Mouse (Mus musculus) kidney, embryonic 14.5 days (tissue): Measurements from ENCODE around the gene Snx19. TPM values are rescaled to one million over a fixed set of nuclear protein-coding genes. Genes with fewer than 3 reads are reported as not detected.

Source experiments
- ATAC-seq: fragments of 200-750 bp; cut with Nextera tagmentation; 2 replicates; pipeline ENCODE4 v1.8.0; 2017; ENCODE audit warnings: moderate number of reproducible peaks, mild to moderate bottlenecking, moderate TSS enrichment, moderate library complexity; ENCODE audit not compliant: low FRiP score, low TSS enrichment
- H3K27ac ChIP-seq: fragments of 300-500 bp; sonication (generic); 2 replicates; pipeline ENCODE4 v1.5.1; 2014; ENCODE audit warnings: low read depth, mild to moderate bottlenecking, low read length, moderate library complexity, mixed read lengths
- H3K27me3 ChIP-seq: fragments of 300-500 bp; sonication (generic); 2 replicates; pipeline ENCODE4 v1.6.1; 2014; ENCODE audit warnings: mild to moderate bottlenecking, low read length; ENCODE audit not compliant: control insufficient read depth, insufficient read depth
- H3K36me3 ChIP-seq: fragments of 300-500 bp; sonication (generic); 2 replicates; pipeline ENCODE4 v1.6.1; 2014; ENCODE audit warnings: low read length, mixed read lengths; ENCODE audit not compliant: control insufficient read depth, insufficient read depth
- H3K4me1 ChIP-seq: fragments of 300-500 bp; sonication (generic); 2 replicates; pipeline ENCODE4 v1.6.1; 2014; ENCODE audit warnings: low read length, mixed read lengths; ENCODE audit not compliant: control insufficient read depth, insufficient read depth
- H3K4me2 ChIP-seq: fragments of 300-500 bp; sonication (generic); replicated peaks from 2 replicates; pipeline ENCODE4 v1.6.1; 2014; ENCODE audit warnings: low read depth, mild to moderate bottlenecking, low read length
- H3K4me3 ChIP-seq: fragments of 300-500 bp; sonication (generic); 2 replicates; pipeline ENCODE4 v1.5.1; 2014; ENCODE audit warnings: mild to moderate bottlenecking, low read length
- H3K9ac ChIP-seq: fragments of 300-500 bp; sonication (generic); 2 replicates; pipeline ENCODE4 v1.6.1; 2014; ENCODE audit warnings: low read depth, mild to moderate bottlenecking, low read length, moderate library complexity
- H3K9me3 ChIP-seq: fragments of 300-500 bp; sonication (generic); 2 replicates; pipeline ENCODE4 v1.6.1; 2016; ENCODE audit warnings: low read length; ENCODE audit not compliant: control insufficient read depth
- WGBS: fragments of 180-500 bp; shearing (Covaris S2); extraction: QIAGEN DNeasy Blood & Tissue Kit; methylation state at CpG from one replicate; pipeline ENCODE4 v1.1.7; 2014; 5-methylcytosine and 5-hydroxymethylcytosine counted together
- polyA plus RNA-seq: library from polyadenylated mRNA; unstranded; fragments of >200 nt; fragmentation: Nextera tagmentation; extraction: Ambion mirVana; gene quantifications from 2 replicates; pipeline ENCODE4 v1.2.1, GENCODE M21; 2014

The Snx19 gene
- polyA plus RNA-seq, 1 experiment from 2014 or later, result 23.4 TPM

- Histone ChIP-seq H3K4me2 (no peak overlapping the region), H3K4me1 (no peaks in the 10 kb centered on the region), H3K4me3 (no peak overlapping the region), H3K27me3 (no peaks in the 10 kb centered on the region), H3K27ac (no peak overlapping the region), H3K9me3 (no peaks in the 10 kb centered on the region), H3K9ac (no peak overlapping the region), H3K36me3 (peaks cover 20% of the 10 kb centered on the region; the same call in 1 of the 2 replicates)
- WGBS, result 49% methylated on average over 8 of the region's 8 CpGs
- no peak for ATAC-seq
Observed at GRCm38 (mm10) chr9:30460501-30460900, 33.6 kb downstream of the Snx19 start.

DNA sequence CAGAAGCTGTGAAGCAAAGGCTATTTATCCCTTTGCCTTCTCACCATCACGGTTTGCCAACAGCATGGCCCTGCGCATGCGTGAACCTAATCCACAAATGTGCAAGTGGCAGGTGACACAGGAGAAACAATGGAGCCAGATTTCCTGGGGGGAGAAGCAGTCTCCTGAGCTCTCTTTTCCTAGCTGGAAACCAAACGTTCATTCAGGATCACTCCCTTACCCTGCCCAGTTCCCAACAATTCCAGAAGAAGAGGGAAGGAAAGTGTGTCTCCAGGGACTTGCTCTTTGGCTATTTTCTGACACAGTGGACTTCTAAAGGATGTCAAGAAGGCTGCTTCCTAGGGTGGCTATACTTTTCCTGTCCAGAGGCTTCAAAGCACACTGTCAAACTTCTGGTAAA lies 37.8 kb downstream of the Snx19 start:
- Histone ChIP-seq H3K36me3 (peaks cover 20% of the 10 kb centered on the region; the same call in 1 of the 2 replicates), H3K4me2 (no peak overlapping the region), H3K4me3 (no peak overlapping the region), H3K9me3 (no peaks in the 10 kb centered on the region), H3K27ac (no peak overlapping the region), H3K9ac (no peak overlapping the region), H3K4me1 (no peaks in the 10 kb centered on the region), H3K27me3 (no peaks in the 10 kb centered on the region)
- no peak for ATAC-seq
- 82% methylated on average over 4 of the region's 4 CpGs for WGBS

GRCm38 (mm10) chr9:30480043-30480442 lies 53.1 kb downstream of the Snx19 start:
- no peak for ATAC-seq
- H3K27me3 ChIP-seq, result no peaks in the 10 kb centered on the region
- H3K4me2 ChIP-seq, result no peak overlapping the region
- H3K27ac ChIP-seq, result no peak overlapping the region
- no peak overlapping the region for H3K9ac ChIP-seq
- H3K4me3 ChIP-seq, result no peak overlapping the region
- no peaks in the 10 kb centered on the region for H3K9me3 ChIP-seq
- H3K4me1 ChIP-seq, result no peaks in the 10 kb centered on the region
- 53% methylated on average over 4 of the region's 4 CpGs for WGBS
- no peaks in the 10 kb centered on the region for H3K36me3 ChIP-seq

DNA sequence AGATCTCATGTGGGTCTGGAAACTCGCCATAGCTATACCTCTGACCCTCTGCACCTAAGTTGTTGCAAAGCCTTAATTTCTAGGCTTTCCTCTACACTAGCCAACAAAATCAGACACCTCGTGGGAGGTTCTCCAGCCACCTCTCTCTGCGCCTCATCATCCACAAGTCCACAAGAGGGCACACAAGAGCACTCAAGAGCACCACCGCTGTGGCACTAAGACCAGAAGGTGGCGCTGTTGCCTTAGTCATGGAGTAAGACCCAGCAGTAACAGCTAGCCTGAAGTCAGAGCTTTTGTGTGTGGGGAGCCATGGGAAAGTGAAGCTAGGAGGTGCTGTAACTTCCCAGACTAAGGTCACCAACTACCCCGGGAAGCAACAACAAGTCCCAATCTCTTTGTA lies 53.6 kb downstream of the Snx19 start:
- peak; percentile 92 for ATAC-seq
- no peak overlapping the region for H3K4me2 ChIP-seq
- no peak overlapping the region for H3K27ac ChIP-seq
- under 1% methylated on average over 6 of the region's 6 CpGs for WGBS
- H3K9me3 ChIP-seq, result no peaks in the 10 kb centered on the region
- no peaks in the 10 kb centered on the region for H3K27me3 ChIP-seq
- no peaks in the 10 kb centered on the region for H3K36me3 ChIP-seq
- H3K4me1 ChIP-seq, result no peaks in the 10 kb centered on the region
- no peak overlapping the region for H3K4me3 ChIP-seq
- H3K9ac ChIP-seq, result no peak overlapping the region

- WGBS, result 96% methylated on average over 4 of the region's 4 CpGs
- H3K9ac ChIP-seq, result no peak overlapping the region
- H3K4me2 ChIP-seq, result no peak overlapping the region
- H3K4me3 ChIP-seq, result no peak overlapping the region
- H3K36me3 ChIP-seq, result no peaks in the 10 kb centered on the region
- no peaks in the 10 kb centered on the region for H3K27me3 ChIP-seq
- H3K27ac ChIP-seq, result no peak overlapping the region
- no peaks in the 10 kb centered on the region for H3K4me1 ChIP-seq
- no peaks in the 10 kb centered on the region for H3K9me3 ChIP-seq
- no peak for ATAC-seq
Observed at GRCm38 (mm10) chr9:30482116-30482515, 55.2 kb downstream of the Snx19 start.

DNA sequence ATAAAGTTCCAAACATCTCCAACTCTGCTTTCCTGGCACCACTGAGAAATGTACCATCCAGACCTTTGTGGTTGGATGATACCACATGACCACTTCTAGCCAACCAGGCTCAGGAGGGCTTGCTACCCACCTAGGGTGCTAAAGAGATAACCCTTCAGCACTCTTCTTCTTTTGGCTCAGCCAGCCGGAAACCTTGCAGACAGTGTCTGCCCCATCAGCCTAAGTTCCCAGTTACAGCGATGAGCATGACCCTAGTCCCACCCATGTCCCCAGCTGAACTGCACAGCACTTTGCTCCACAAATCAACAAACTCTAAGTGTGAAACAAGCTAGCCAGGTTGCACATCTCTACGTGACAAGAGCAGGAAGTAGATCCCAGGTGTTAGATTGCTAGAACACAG lies 57.3 kb downstream of the Snx19 start:
- Histone ChIP-seq H3K4me1 (no peaks in the 10 kb centered on the region), H3K27ac (no peak overlapping the region), H3K4me3 (no peak overlapping the region), H3K36me3 (no peaks in the 10 kb centered on the region), H3K27me3 (no peaks in the 10 kb centered on the region), H3K9me3 (no peaks in the 10 kb centered on the region), H3K9ac (no peak overlapping the region), H3K4me2 (no peak overlapping the region)
- ATAC-seq, result no peak
- 86% methylated on average over 3 of the region's 3 CpGs for WGBS

DNA sequence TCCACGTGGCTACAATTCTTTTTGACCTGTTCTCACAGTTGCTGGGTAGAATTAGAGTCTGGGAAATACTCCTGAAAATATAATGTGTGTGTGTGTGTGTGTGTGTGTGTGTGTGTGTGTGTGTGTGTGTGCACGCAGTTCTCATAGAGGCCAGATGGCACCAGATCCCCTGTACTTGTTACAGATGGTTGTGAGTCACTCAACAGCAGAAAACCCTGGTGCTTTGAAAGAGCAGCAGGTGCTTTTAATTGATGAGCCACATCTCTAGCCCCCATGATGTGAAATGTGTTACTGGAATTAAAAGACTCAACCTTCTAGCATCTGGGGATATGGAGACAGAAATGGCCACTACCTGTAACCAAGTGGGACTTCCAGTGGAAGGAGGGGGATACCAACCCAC lies 58.3 kb downstream of the Snx19 start:
- Histone ChIP-seq H3K4me2 (no peak overlapping the region), H3K27me3 (no peaks in the 10 kb centered on the region), H3K4me1 (no peaks in the 10 kb centered on the region), H3K9ac (no peak overlapping the region), H3K27ac (no peak overlapping the region), H3K9me3 (no peaks in the 10 kb centered on the region), H3K36me3 (no peaks in the 10 kb centered on the region), H3K4me3 (no peak overlapping the region)
- no peak for ATAC-seq
- 81% methylated on average over 2 of the region's 2 CpGs for WGBS

DNA sequence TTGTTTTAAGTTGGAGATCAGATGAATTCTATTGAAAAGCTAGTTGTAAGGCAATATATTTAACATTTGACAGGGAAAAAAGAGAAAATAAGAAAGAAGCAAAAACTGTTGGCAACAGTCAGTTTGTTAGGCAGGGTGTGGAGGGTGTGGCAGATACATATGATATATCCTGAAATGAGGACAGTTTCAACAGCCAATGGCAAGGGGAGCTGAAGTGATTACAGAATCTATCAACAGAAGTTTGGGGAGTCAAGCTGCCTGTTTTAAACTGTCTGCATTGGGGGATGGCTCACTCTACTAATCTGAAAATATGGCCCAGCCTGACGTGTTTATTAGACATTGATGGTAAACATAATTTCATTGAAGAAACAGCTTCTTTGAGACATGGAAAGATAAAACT lies 61.5 kb downstream of the Snx19 start:
- Histone ChIP-seq H3K9me3 (no peaks in the 10 kb centered on the region), H3K4me2 (no peak overlapping the region), H3K4me1 (no peaks in the 10 kb centered on the region), H3K9ac (no peak overlapping the region), H3K36me3 (no peaks in the 10 kb centered on the region), H3K27me3 (no peaks in the 10 kb centered on the region), H3K4me3 (no peak overlapping the region), H3K27ac (no peak overlapping the region)
- WGBS, result 92% methylated on average over 1 of the region's 1 CpGs
- ATAC-seq, result no peak

- 79% methylated on average over 2 of the region's 2 CpGs for WGBS
- H3K27me3 ChIP-seq, result no peaks in the 10 kb centered on the region
- no peaks in the 10 kb centered on the region for H3K9me3 ChIP-seq
- ATAC-seq, result no peak
- H3K4me3 ChIP-seq, result no peak overlapping the region
- H3K27ac ChIP-seq, result no peak overlapping the region
- no peak overlapping the region for H3K9ac ChIP-seq
- H3K36me3 ChIP-seq, result no peaks in the 10 kb centered on the region
- no peaks in the 10 kb centered on the region for H3K4me1 ChIP-seq
- no peak overlapping the region for H3K4me2 ChIP-seq
Observed at GRCm38 (mm10) chr9:30494446-30494845, 67.5 kb downstream of the Snx19 start.

DNA sequence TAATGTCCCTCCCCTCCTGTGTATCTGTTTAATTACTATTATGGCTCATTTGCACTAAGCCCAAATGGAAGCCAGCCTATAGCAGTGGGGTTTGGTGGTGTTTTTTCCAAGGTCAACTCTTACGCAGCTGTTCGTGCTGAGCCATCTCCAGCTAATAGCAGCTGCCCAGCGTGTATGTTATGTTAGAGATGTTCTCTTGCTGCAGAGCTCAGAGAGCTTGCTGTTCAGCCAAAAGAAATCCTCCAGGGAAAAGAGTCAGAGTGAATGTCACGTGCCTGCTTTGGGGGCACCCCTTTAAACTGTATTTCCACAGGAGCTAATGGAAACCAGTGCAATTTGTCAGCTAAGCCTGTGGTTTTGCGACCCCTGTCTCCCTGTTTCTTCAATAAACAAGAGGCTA lies 82.1 kb downstream of the Snx19 start:
- Histone ChIP-seq H3K27ac (no peak overlapping the region), H3K27me3 (no peaks in the 10 kb centered on the region), H3K9ac (no peak overlapping the region), H3K4me2 (no peak overlapping the region), H3K4me1 (no peaks in the 10 kb centered on the region), H3K9me3 (no peaks in the 10 kb centered on the region), H3K4me3 (no peak overlapping the region), H3K36me3 (no peaks in the 10 kb centered on the region)
- ATAC-seq, result no peak
- 76% methylated on average over 5 of the region's 5 CpGs for WGBS
